Mouse (Mus musculus) lung, postnatal 0 days (tissue): Measurements from ENCODE around the gene Nat8f6. TPM values are rescaled to one million over a fixed set of nuclear protein-coding genes. Genes with fewer than 3 reads are reported as not detected.
"Not testable (repeated sequence)": the region's sequence is repeated elsewhere in the genome, so short reads cannot be mapped to it uniquely, and the experiment has no call there.

Source experiments
- ATAC-seq: fragments of 200-750 bp; cut with Nextera tagmentation; 2 replicates; pipeline ENCODE4 v1.8.0; 2017; ENCODE audit warnings: moderate library complexity
- DNase-seq: peaks from one replicate; pipeline ENCODE4 v3.0.0-alpha.2; 2016; ENCODE audit warnings: low spot score
- H3K27ac ChIP-seq: fragments of 300-500 bp; sonication (generic); 2 replicates; pipeline ENCODE4 v1.5.1; 2014; ENCODE audit warnings: antibody characterized with exemption, mild to moderate bottlenecking, low read length, mixed read lengths
- H3K27me3 ChIP-seq: fragments of 300-500 bp; sonication (generic); replicated peaks from 2 replicates; pipeline ENCODE4 v1.6.1; 2014; ENCODE audit warnings: low read length, mixed read lengths; ENCODE audit not compliant: insufficient read depth
- H3K36me3 ChIP-seq: fragments of 300-500 bp; sonication (generic); 2 replicates; pipeline ENCODE4 v1.6.1; 2014; ENCODE audit warnings: low read length, mixed read lengths; ENCODE audit not compliant: insufficient read depth
- H3K4me1 ChIP-seq: fragments of 300-500 bp; sonication (generic); 2 replicates; pipeline ENCODE4 v1.6.1; 2014; ENCODE audit warnings: antibody characterized with exemption, low read depth, low read length, mixed read lengths; ENCODE audit not compliant: insufficient read depth
- H3K4me2 ChIP-seq: fragments of 300-500 bp; sonication (generic); replicated peaks from 2 replicates; pipeline ENCODE4 v1.6.1; 2014; ENCODE audit warnings: low read depth, mild to moderate bottlenecking, low read length, moderate library complexity, mixed read lengths
- H3K4me3 ChIP-seq: fragments of 300-500 bp; sonication (generic); 2 replicates; pipeline ENCODE4 v1.5.1; 2014; ENCODE audit warnings: low read depth, low read length
- H3K9ac ChIP-seq: fragments of 300-500 bp; sonication (generic); replicated peaks from 2 replicates; pipeline ENCODE4 v1.6.1; 2014; ENCODE audit warnings: low read depth, mild to moderate bottlenecking
- H3K9me3 ChIP-seq: fragments of 300-500 bp; sonication (generic); 2 replicates; pipeline ENCODE4 v1.6.1; 2016; ENCODE audit warnings: low read length, mixed read lengths
- CTCF ChIP-seq: IDR thresholded peaks from 2 replicates; pipeline ENCODE4 v1.5.1; 2016; ENCODE audit warnings: antibody characterized with exemption, mild to moderate bottlenecking
- EP300 ChIP-seq: IDR thresholded peaks from 2 replicates; pipeline ENCODE4 v1.6.1; 2016; ENCODE audit warnings: antibody characterized with exemption, mild to moderate bottlenecking, control low read depth
- WGBS: fragments of 180-500 bp; shearing (Covaris S2); extraction: QIAGEN DNeasy Blood & Tissue Kit; methylation state at CpG from one replicate; pipeline ENCODE4 v1.1.7; 2014; 5-methylcytosine and 5-hydroxymethylcytosine counted together
- polyA plus RNA-seq: library from polyadenylated mRNA; unstranded; fragments of >200 nt; fragmentation: Nextera tagmentation; extraction: Ambion mirVana; gene quantifications from 2 replicates; pipeline ENCODE4 v1.2.1, GENCODE M21; 2015

Nat8f6 gene
- polyA plus RNA-seq, 1 experiment from 2014 or later: not detected

GRCm38 (mm10) chr6:85838674-85839073 lies 17.9 kb upstream of the Nat8f6 start:
- Histone ChIP-seq H3K27me3 (no peaks in the 10 kb centered on the region), H3K4me1 (no peaks in the 10 kb centered on the region), H3K4me2 (no peak overlapping the region), H3K36me3 (no peaks in the 10 kb centered on the region), H3K9me3 (no peaks in the 10 kb centered on the region), H3K27ac (no peak overlapping the region), H3K9ac (no peak overlapping the region), H3K4me3 (no peak overlapping the region)
- ATAC-seq (no peak), DNase-seq (no peak)
- TF ChIP-seq CTCF (no peak), EP300 (no peak)
- WGBS: 73% methylated on average over 8 of the region's 8 CpGs

GRCm38 (mm10) chr6:85837307-85837706 lies 16.6 kb upstream of the Nat8f6 start:
- H3K4me1 ChIP-seq, H3K27me3 ChIP-seq, H3K36me3 ChIP-seq, H3K9ac ChIP-seq, H3K4me3 ChIP-seq, H3K9me3 ChIP-seq, H3K27ac ChIP-seq: not testable (repeated sequence)
- ATAC-seq (peak; percentile 80), DNase-seq (peak; percentile 78)
- 11% methylated on average over 10 of the region's 12 CpGs for WGBS
- peak; percentile 48 for TF ChIP-seq CTCF
- H3K4me2 ChIP-seq: peak overlapping the region; percentile 37

DNA sequence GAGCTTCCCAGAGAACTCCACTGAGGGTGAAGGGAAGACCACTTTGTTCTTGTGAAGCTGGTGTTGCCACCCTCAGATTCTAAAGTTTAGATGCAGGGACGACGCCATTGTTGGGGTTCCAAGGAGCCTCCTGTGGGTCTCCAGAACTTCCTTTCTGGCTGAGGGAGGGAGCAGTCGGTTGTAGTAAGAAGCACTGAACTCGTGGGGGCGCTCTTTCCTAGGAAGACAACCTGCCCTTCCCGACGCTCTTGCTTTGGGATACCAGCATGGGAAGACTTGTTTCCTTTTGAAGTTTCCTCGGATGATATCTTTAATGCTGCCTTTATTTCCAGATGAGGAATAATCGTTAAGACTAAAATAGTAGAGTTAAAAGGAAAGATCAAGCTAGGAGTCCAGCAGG lies 16.1 kb upstream of the Nat8f6 start:
- H3K4me3 ChIP-seq, H3K27ac ChIP-seq, H3K9ac ChIP-seq, H3K27me3 ChIP-seq, H3K36me3 ChIP-seq, H3K9me3 ChIP-seq, H3K4me1 ChIP-seq: not testable (repeated sequence)
- peak; percentile 63 for ATAC-seq
- peak overlapping the region; percentile 37 for H3K4me2 ChIP-seq
- peak; percentile 39 for DNase-seq
- TF ChIP-seq CTCF: peak; percentile 53
- 12% methylated on average over 7 of the region's 9 CpGs for WGBS

DNA sequence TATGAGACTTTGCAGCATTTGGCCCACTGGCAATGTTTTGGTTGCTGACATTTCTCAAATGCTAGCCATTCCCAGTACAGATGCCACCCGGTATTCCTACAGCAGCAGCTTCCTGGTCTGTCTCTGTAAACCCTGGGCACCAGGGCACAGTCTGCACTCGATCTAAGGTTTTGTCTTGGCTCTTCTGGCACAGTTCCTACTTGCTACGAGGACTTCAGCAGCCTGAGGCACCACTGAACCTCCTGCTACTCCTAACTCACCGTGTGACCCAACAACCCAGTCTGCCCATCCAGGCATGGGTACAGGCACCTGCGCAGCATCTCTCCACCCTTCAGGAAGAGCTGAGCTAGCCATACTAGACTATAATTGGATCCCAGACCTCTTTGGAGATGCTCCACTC lies 15.3 kb upstream of the Nat8f6 start:
- not testable (repeated sequence) for H3K9me3 ChIP-seq, H3K4me3 ChIP-seq, H3K9ac ChIP-seq, H3K27me3 ChIP-seq, H3K36me3 ChIP-seq, ATAC-seq, DNase-seq, H3K4me1 ChIP-seq, H3K27ac ChIP-seq, H3K4me2 ChIP-seq
- WGBS: 71% methylated on average over 5 of the region's 5 CpGs

GRCm38 (mm10) chr6:85835104-85835503 lies 14.3 kb upstream of the Nat8f6 start:
- not testable (repeated sequence) for H3K36me3 ChIP-seq, H3K9me3 ChIP-seq, H3K27me3 ChIP-seq, DNase-seq, H3K27ac ChIP-seq, ATAC-seq, H3K4me2 ChIP-seq, H3K9ac ChIP-seq, H3K4me3 ChIP-seq, H3K4me1 ChIP-seq
- WGBS: 81% methylated on average over 1 of the region's 2 CpGs

- H3K4me1 ChIP-seq, H3K9me3 ChIP-seq, H3K9ac ChIP-seq, DNase-seq, H3K27ac ChIP-seq, H3K4me2 ChIP-seq, H3K36me3 ChIP-seq, ATAC-seq, H3K27me3 ChIP-seq, H3K4me3 ChIP-seq: not testable (repeated sequence)
Observed at GRCm38 (mm10) chr6:85834504-85835100, 13.8 kb upstream of the Nat8f6 start.

GRCm38 (mm10) chr6:85831796-85832321 lies 11.1 kb upstream of the Nat8f6 start, which contains the start of gene Nat8:
TSS of gene Nat8 (minus strand) at chr6:85832082.
- no peak for TF ChIP-seq CTCF
- no peak for TF ChIP-seq EP300
- Histone ChIP-seq H3K4me3 (no peak within 1 kb of the TSS), H3K4me2 (no peak within 1 kb of the TSS), H3K27me3 (no peaks in the 10 kb centered on the region), H3K4me1 (no peaks in the 10 kb centered on the region), H3K9ac (no peak within 1 kb of the TSS), H3K9me3 (no peaks in the 10 kb centered on the region), H3K36me3 (no peaks in the 10 kb centered on the region), H3K27ac (no peak within 1 kb of the TSS)
- ATAC-seq: no peak
- 65% methylated on average over 7 of the region's 7 CpGs for WGBS
- DNase-seq: no peak
